Mouse (Mus musculus) heart, adult 2 months (tissue): ENCODE measurements around the gene Slamf9. TPM values are rescaled to one million over a fixed set of nuclear protein-coding genes. Genes with fewer than 3 reads are reported as not detected.

Experiments
- DNase-seq, 2 experiments: peaks; one replicate each; pipeline ENCODE4 v3.0.0; 2021
- H3K27ac ChIP-seq: fragments of 200-600 bp; 2 replicates; pipeline ENCODE4 v1.8.1; 2022
- H3K27me3 ChIP-seq: fragments of 200-500 bp; 2 replicates; pipeline ENCODE4 v1.6.1; 2012; ENCODE audit warnings: mild to moderate bottlenecking, low read length, inconsistent platforms, mixed read lengths; ENCODE audit not compliant: control insufficient read depth, insufficient read depth
- H3K36me3 ChIP-seq: fragments of 200-500 bp; 2 replicates; pipeline ENCODE4 v1.6.1; 2012; ENCODE audit warnings: low read length, inconsistent platforms; ENCODE audit not compliant: control insufficient read depth, insufficient read depth
- H3K4me1 ChIP-seq: fragments of 200-500 bp; 2 replicates; pipeline ENCODE4 v1.6.1; 2011; ENCODE audit warnings: low read length; ENCODE audit not compliant: control insufficient read depth, insufficient read depth
- H3K4me3 ChIP-seq: fragments of 200-600 bp; 2 replicates; pipeline ENCODE4 v1.8.1; 2022
- H3K79me2 ChIP-seq: fragments of 200-500 bp; replicated peaks from 2 replicates; pipeline ENCODE4 v1.6.1; 2012; ENCODE audit warnings: mild to moderate bottlenecking, inconsistent platforms, low read length, moderate library complexity, mixed read lengths; ENCODE audit not compliant: control insufficient read depth, insufficient read depth
- H3K9ac ChIP-seq: fragments of 200-500 bp; 2 replicates; pipeline ENCODE4 v1.6.1; 2012; ENCODE audit warnings: low read depth, mild to moderate bottlenecking, control low read depth, inconsistent platforms, low read length, mixed read lengths
- CTCF ChIP-seq: fragments of 200-600 bp; IDR thresholded peaks from 2 replicates; pipeline ENCODE4 v1.8.1; 2022; ENCODE audit warnings: antibody characterized with exemption, mild to moderate bottlenecking, moderate library complexity
- EP300 ChIP-seq: fragments of 200-500 bp; IDR thresholded peaks from 2 replicates; pipeline ENCODE4 v1.6.1; 2011; ENCODE audit warnings: low read depth, low read length, control low read depth; ENCODE audit not compliant: insufficient read depth
- POLR2A ChIP-seq: fragments of 200-500 bp; IDR thresholded peaks from 2 replicates; pipeline ENCODE4 v1.6.1; 2011; ENCODE audit warnings: mild to moderate bottlenecking, low read depth, low read length, control low read depth; ENCODE audit not compliant: insufficient read depth
- WGBS: fragments of 180-500 bp; shearing (Covaris S2); methylation state at CpG from one replicate; pipeline ENCODE4 v1.1.7; 2018; 5-methylcytosine and 5-hydroxymethylcytosine counted together
- intact Hi-C: fragments of 180-260 bp; cut with DNase I; formaldehyde crosslinking; loops from one replicate; pipeline ENCODE4 v1.15.1; 2025
- long read RNA-seq: library from polyadenylated mRNA; stranded (forward); transcript quantifications from one replicate; pipeline ENCODE4 v2.0.0, GENCODE M21; 2021
- polyA plus RNA-seq: library from polyadenylated mRNA; depleted of rRNA; stranded (reverse); fragments of >200 nt; gene quantifications from 2 replicates; pipeline ENCODE4 v1.2.3, GENCODE M21; 2012; rRNA removed
- total RNA-seq, 2 experiments: library from RNA; stranded (reverse); gene quantifications; 2 replicates each; pipeline ENCODE4 v1.2.3; 2021

Gene Slamf9
- 1 to 10 TPM; 1.2 to 2.3 TPM for total RNA-seq
- 6.8 and 7.0 TPM in 2 replicates for polyA plus RNA-seq
- long read RNA-seq, partial matches to known transcripts = 0 of 1 reads
- long read RNA-seq, other reads (novel, unspliced or antisense) = 0 of 1 reads

DNA sequence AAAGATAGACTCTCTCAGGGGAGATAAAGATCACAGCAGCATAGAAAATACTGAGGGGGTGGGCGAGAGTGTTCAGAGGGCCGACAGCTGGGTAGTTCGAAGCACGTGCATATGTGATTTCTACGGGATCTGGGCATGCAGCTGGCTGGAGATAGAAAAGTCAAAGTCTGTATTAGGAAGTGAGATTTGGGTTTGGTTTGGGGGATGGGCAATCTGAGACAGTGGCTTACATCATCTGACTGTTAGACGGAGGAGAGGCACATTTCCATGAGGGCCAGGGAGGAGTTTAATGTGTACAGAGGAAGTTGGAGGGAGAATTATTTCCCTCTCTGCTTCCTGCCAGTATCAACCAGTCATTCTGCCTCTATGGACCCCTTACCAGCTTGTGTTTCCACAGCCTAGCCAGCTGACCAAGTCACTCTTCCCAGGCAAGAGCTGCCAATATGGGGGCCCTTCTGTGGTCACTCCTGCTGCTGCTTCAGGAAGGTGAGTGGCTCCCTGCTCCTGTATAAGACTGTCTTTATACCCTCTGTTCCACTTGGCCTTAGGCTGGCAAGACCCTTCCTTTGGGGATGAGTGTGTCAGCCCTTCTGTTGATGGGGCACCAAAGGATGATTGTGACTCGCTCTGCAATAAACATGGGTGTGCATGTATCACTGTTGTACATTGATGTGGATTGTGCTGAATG lies at the start of gene Slamf9:
Slamf9 (plus strand) TSS at position 305 of the 688 bp plus-strand sequence.
- 36% methylated on average over 7 of the region's 7 CpGs for WGBS
- H3K36me3 ChIP-seq = no peaks in the 10 kb centered on the region
- H3K4me1 ChIP-seq = peaks cover 1% of the 10 kb centered on the region; the same call in 1 of the 2 replicates
- 0 out of 2 replicates have a peak, but pooled peaks have one; percentile 10 for TF ChIP-seq POLR2A
- TF ChIP-seq CTCF = no peak
- no peak for TF ChIP-seq EP300
- DNase-seq = peak in 1 of 2 experiments; percentile 45
- H3K9ac ChIP-seq = no peak within 1 kb of the TSS
- no peak within 1 kb of the TSS for H3K4me3 ChIP-seq
- no peaks in the 10 kb centered on the region for H3K79me2 ChIP-seq
- no peaks in the 10 kb centered on the region for H3K27me3 ChIP-seq
- no peak within 1 kb of the TSS for H3K27ac ChIP-seq
- intact Hi-C loops = no loop called here

DNA sequence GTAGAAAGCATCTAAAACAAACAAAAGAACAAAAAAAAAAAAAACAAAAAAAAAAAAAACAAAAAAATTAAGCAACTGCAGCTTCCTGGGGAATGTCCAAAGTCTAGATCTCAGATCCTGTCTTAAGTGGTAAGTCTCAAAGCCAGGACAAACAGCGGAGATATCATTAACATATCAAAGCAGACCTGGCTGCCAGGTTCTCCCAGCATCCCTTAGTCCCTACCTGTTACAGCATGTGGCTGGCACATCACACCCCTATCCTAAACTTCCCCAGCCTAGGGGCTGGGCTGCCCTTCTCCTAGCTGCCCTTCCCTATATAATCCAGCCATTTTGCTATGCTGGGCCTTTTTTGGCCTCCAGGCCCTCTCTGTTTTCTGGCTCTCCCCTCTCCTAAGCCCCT lies 48.7 kb upstream of the Slamf9 start:
- no peak overlapping the region for H3K4me3 ChIP-seq
- TF ChIP-seq EP300 (no peak), CTCF (no peak), POLR2A (no peak)
- WGBS = 91% methylated on average over 1 of the region's 1 CpGs

DNA sequence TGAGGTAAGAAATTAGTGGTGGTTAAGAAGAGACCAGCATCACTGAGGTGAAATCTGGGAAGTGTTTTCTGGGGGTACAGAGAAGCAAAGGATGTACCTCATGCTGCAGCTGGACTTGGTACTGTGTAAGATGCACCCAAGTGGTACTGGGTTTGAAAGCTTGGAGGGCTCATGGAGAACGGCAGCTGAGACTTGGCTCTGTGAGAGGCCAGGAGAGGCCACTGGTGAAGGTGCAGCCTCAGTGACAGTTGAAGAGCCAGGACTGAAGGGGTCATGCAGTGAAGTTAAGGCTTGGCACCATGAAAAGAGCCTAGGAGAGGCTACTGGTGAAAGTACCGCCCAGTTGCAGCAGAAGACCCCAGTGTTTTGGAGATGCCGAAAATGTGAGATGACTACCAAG lies 47.3 kb upstream of the Slamf9 start:
- H3K79me2 ChIP-seq = no peaks in the 10 kb centered on the region
- H3K27me3 ChIP-seq = no peaks in the 10 kb centered on the region
- TF ChIP-seq CTCF (no peak), EP300 (no peak)
- no peak overlapping the region for H3K9ac ChIP-seq
- no peak overlapping the region for H3K4me3 ChIP-seq
- 88% methylated on average over 3 of the region's 3 CpGs for WGBS
- intact Hi-C loops = no loop called here
- no peak overlapping the region for H3K27ac ChIP-seq
- peaks cover 4% of the 10 kb centered on the region; the same call in 1 of the 2 replicates for H3K36me3 ChIP-seq
- peaks cover 4% of the 10 kb centered on the region for H3K4me1 ChIP-seq
- no peak for DNase-seq

More for the DNA sequence above, 48.7 kb upstream of the Slamf9 start:
- intact Hi-C loops = no loop called here
- Histone ChIP-seq H3K27me3 (no peaks in the 10 kb centered on the region), H3K79me2 (no peaks in the 10 kb centered on the region), H3K9ac (no peak overlapping the region), H3K36me3 (no peaks in the 10 kb centered on the region), H3K4me1 (no peaks in the 10 kb centered on the region), H3K27ac (no peak overlapping the region)
- DNase-seq = no peak

DNA sequence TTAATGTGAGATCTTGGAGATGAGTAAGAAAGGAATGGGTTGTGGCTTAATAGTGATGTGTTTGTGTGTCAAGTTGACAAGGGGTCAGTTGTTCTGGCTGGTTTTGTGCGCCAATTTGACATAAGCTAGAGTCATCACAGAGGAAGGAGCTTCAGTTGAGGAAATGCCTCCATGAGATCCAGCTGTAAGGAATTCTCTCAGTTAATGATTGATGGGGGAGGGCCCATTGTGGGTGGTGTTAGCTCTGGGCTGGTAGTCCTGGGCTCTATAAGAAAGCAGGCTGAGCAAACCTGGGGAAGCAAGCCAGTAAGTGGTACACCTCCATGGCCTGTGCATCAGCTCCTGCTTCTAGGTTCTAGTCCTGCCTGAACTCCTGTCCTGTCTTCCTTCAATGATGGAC lies 46.5 kb upstream of the Slamf9 start:
- WGBS = 61% methylated on average over 1 of the region's 1 CpGs
- DNase-seq = no peak
- TF ChIP-seq EP300 (no peak), CTCF (no peak), POLR2A (no peak)
- no peaks in the 10 kb centered on the region for H3K79me2 ChIP-seq
- no peaks in the 10 kb centered on the region for H3K27me3 ChIP-seq
- no peak overlapping the region for H3K4me3 ChIP-seq
- no peak overlapping the region for H3K27ac ChIP-seq
- peaks cover 4% of the 10 kb centered on the region; the same call in 1 of the 2 replicates for H3K36me3 ChIP-seq
- intact Hi-C loops = no loop called here
- H3K4me1 ChIP-seq = peaks cover 7% of the 10 kb centered on the region
- no peak overlapping the region for H3K9ac ChIP-seq

DNA sequence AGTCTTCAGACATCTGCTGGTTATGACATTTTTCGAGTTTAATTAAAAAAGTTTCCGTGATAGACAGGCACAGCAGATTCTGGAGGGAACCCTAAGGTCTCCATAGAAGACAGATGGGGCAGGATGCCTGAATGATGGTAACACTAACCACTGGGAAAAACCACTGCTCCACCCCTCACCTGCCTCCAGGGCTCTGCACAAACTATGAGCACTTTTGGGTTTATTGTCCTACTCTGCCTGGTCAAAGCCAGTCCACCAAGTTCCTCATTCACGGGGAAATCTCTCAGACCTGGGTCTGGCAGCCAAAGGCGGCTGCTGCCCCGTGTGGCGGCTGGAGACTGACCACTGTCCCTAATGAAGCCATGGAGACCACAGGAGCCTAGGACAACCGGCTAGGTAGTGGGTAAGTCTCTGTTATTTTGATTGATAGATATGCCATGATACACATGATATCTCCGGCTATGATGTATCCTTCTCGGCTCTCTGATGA lies 44.4 kb upstream of the Slamf9 start:
- no peak overlapping the region for H3K9ac ChIP-seq
- 72% methylated on average over 9 of the region's 9 CpGs for WGBS
- peaks cover 4% of the 10 kb centered on the region; the same call in 1 of the 2 replicates for H3K36me3 ChIP-seq
- no peaks in the 10 kb centered on the region for H3K27me3 ChIP-seq
- H3K27ac ChIP-seq = no peak overlapping the region; the same call in 1 of the 2 replicates
- DNase-seq = no peak
- no peak overlapping the region for H3K4me3 ChIP-seq
- no peaks in the 10 kb centered on the region for H3K79me2 ChIP-seq
- TF ChIP-seq EP300 = no peak
- TF ChIP-seq CTCF = peak; percentile 9; the same call in 1 of the 2 replicates
- no peak for TF ChIP-seq POLR2A
- peaks cover 7% of the 10 kb centered on the region for H3K4me1 ChIP-seq
- intact Hi-C loops = no loop called here

DNA sequence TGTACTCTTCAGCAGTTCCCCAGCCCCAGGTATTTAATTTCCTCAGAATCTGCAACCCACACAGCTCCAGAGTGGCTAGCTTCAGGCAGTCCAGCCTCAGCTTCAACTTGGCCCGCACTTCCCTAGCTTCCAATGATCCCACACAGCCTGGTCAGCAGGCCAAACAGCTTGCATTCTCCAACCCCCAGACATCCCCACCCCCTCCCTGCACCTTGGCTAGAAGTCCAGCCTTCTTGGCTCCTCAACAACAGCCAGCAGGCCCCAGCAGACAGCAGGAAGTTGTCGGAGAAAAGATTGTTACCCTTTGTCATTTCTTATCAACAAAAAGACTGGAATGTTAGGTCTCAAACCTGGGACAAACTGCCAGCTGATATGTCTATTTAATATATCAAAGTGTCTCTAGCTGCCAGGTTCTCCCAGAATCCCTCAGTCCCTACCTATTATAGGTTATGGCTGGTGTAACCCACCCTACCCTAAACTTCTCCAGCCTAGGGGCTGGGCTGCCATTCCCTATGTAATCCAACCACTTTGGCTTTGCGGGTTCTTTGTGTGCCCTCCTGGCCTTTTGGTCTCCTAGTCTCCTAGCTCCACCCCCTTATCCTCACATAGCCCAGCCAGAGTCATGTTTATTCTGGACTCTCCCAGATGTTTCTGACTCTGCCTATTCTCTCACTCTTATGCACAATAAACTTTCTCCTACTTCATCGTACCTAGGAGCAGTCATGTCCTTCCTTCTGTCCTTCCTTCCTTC lies 43.1 kb upstream of the Slamf9 start:
- peak overlapping the region; percentile 39 for H3K27ac ChIP-seq

More for the DNA sequence above, 43.1 kb upstream of the Slamf9 start:
- no peak overlapping the region for H3K4me3 ChIP-seq
- no peaks in the 10 kb centered on the region for H3K27me3 ChIP-seq
- no peaks in the 10 kb centered on the region for H3K79me2 ChIP-seq
- TF ChIP-seq POLR2A = no peak
- no peak for TF ChIP-seq CTCF
- 0 out of 2 replicates have a peak, but pooled peaks have one; percentile 37 for TF ChIP-seq EP300
- 11% methylated on average over 4 of the region's 4 CpGs for WGBS
- H3K36me3 ChIP-seq = peaks cover 4% of the 10 kb centered on the region; the same call in 1 of the 2 replicates
- DNase-seq = peak; percentile 64 to 73
- no peak overlapping the region for H3K9ac ChIP-seq
- intact Hi-C loops = no loop called here
- H3K4me1 ChIP-seq = peaks cover 7% of the 10 kb centered on the region
